Mouse (Mus musculus) bone marrow macrophage, adult 2 months (primary cell): ENCODE measurements around the gene Smco2. TPM values are rescaled to one million over a fixed set of nuclear protein-coding genes. Genes with fewer than 3 reads are reported as not detected.

Source experiments
- H3K27ac ChIP-seq: 2 replicates; pipeline ENCODE4 v1.5.1; 2012; ENCODE audit warnings: low read depth, low read length; ENCODE audit not compliant: insufficient read depth
- H3K4me1 ChIP-seq: 2 replicates; pipeline ENCODE4 v1.6.1; 2012; ENCODE audit warnings: low read length; ENCODE audit not compliant: control insufficient read depth, insufficient read depth
- H3K4me3 ChIP-seq: 2 replicates; pipeline ENCODE4 v1.5.1; 2012; ENCODE audit warnings: mild to moderate bottlenecking, low read length, moderate library complexity; ENCODE audit not compliant: insufficient read depth
- CTCF ChIP-seq: IDR thresholded peaks from 2 replicates; pipeline ENCODE4 v1.5.1; 2012; ENCODE audit warnings: low read depth, mild to moderate bottlenecking, low read length, moderate library complexity
- POLR2A ChIP-seq: IDR thresholded peaks from 2 replicates; pipeline ENCODE4 v1.6.1; 2012; ENCODE audit warnings: mild to moderate bottlenecking, low read depth, low read length, borderline replicate concordance
- polyA plus RNA-seq: library from polyadenylated mRNA; stranded (reverse); fragments of >200 nt; gene quantifications from 2 replicates; pipeline ENCODE4 v1.2.4, GENCODE M21; 2012; ENCODE audit not compliant: missing spikeins, insufficient read depth, insufficient read length

The Smco2 gene
- polyA plus RNA-seq, 1 experiment = not detected

DNA sequence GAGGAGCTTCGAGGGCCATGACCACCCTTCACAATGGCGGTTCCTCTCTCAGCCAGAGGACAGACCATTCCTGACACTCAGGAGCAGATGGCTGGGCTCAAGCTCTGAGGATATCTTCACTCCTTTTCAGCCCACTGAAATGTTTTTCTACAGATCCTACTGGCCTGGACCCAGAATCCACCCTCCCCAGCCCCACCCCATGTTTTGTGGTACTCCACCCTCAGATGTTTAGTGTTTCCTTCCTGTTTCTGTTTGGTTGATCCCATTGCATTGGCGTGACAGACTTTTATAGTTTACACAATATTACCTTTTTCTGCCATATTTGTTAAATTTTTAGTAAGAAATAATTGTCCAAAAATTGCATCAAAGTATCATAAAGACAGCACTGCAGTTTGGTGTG, 15.6 kb upstream of the Smco2 start:
- TF ChIP-seq CTCF (no peak), POLR2A (no peak)
- Histone ChIP-seq H3K4me1 (peaks cover 4% of the 10 kb centered on the region; the same call in 1 of the 2 replicates), H3K4me3 (no peak overlapping the region), H3K27ac (no peak overlapping the region)

GRCm38 (mm10) chr6:146835784-146836183, 14.1 kb upstream of the Smco2 start:
- Histone ChIP-seq H3K4me1 (peaks cover 4% of the 10 kb centered on the region; the same call in 1 of the 2 replicates), H3K4me3 (no peak overlapping the region), H3K27ac (no peak overlapping the region)
- TF ChIP-seq CTCF = no peak
- no peak for TF ChIP-seq POLR2A

- H3K4me3 ChIP-seq = no peak overlapping the region
- H3K4me1 ChIP-seq = peaks cover 4% of the 10 kb centered on the region; the same call in 1 of the 2 replicates
- TF ChIP-seq POLR2A (no peak), CTCF (no peak)
- H3K27ac ChIP-seq = no peak overlapping the region
These were observed 12.6 kb upstream of the Smco2 start for GRCm38 (mm10) chr6:146837316-146837715.

GRCm38 (mm10) chr6:146838366-146838765, 11.5 kb upstream of the Smco2 start:
- TF ChIP-seq POLR2A (no peak), CTCF (no peak)
- no peak overlapping the region for H3K27ac ChIP-seq
- no peak overlapping the region for H3K4me3 ChIP-seq
- H3K4me1 ChIP-seq = peaks cover 4% of the 10 kb centered on the region; the same call in 1 of the 2 replicates

DNA sequence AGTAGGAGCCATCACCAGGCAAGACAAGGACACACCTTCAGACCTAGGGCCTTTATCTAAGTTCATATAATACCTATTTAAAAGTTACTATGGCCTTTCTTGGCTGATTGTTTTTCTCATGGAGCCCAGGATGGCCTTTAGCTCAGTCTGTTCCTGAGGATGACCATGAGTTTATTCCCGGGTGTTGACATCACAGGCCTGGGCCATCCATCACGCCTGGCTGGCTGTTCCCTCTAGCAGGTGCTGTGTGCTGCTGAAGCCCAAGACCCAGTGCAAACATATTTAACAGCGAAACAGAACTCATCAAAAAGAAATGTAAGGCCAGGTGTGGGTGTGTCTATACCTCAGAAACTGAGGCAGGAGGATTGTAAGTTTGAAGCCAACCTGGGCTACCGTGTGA, 11.0 kb upstream of the Smco2 start:
- Histone ChIP-seq H3K4me3 (no peak overlapping the region), H3K4me1 (peaks cover 4% of the 10 kb centered on the region; the same call in 1 of the 2 replicates), H3K27ac (no peak overlapping the region)
- TF ChIP-seq CTCF (no peak), POLR2A (no peak)

DNA sequence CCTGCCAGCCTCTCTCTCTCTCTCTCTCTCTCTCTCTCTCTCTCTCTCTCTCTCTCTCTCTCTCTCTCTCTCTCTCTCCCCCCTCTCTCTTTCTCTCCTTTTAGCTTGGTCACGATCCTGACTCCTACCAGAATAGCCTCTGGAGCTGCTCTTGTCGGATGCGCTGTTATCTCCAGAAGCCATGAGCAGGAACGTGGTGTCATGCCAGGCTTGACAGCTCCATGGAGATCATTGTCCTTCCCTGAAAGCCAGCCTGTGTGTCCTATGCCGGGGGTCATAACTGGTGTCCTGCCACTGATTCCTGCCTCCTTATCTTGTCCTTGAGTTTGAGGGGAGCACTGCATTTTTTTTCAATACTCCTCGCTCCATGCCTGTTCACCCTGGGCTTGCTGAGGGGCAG, 5.0 kb upstream of the Smco2 start:
- Histone ChIP-seq H3K27ac (no peak overlapping the region), H3K4me3 (no peak overlapping the region), H3K4me1 (no peaks in the 10 kb centered on the region)
- no peak for TF ChIP-seq POLR2A
- no peak for TF ChIP-seq CTCF

- H3K4me3 ChIP-seq = no peak overlapping the region
- no peak overlapping the region for H3K27ac ChIP-seq
- no peak for TF ChIP-seq POLR2A
- no peak for TF ChIP-seq CTCF
- H3K4me1 ChIP-seq = no peaks in the 10 kb centered on the region
These were observed 4.6 kb upstream of the Smco2 start for GRCm38 (mm10) chr6:146845347-146845746.

DNA sequence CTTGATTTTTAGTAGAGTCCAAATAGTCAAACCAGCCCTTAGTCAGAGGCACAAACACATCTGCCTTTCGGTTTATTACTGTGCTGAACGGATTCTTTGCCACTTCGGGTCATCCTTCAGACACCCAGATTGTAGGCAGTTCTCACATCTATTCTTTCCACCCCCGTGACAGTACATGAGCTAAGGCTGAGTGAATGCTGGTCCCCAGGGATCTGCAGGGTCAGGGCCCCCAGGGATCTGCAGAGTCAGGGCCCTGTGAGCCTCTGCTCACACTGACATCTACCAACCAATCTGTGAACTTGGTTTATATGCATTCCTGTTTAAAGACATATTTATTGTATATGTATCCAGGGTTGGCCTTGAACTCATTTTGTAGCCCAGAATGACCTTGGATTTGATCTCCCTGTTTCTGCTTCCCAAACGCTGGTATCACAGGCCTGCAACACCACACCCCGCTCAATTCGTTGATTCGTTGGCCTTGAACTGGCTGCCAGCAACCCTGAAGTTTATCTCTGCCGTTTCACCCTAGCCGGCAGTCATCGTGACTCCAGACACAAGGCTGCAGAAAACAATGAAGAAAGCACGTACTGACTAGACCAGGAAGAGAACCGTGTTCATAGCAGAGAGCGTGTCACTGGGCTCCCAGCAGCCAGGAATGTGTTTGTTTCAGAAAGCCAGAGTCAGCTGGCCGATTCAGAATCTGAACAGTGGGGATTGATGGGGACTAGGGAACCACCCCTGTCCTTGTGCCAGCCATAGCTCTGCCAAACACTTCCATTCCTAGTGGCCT, 3.7 kb upstream of the Smco2 start:
- Histone ChIP-seq H3K27ac (no peak overlapping the region), H3K4me3 (no peak overlapping the region), H3K4me1 (no peaks in the 10 kb centered on the region)
- TF ChIP-seq CTCF = no peak
- TF ChIP-seq POLR2A = no peak

DNA sequence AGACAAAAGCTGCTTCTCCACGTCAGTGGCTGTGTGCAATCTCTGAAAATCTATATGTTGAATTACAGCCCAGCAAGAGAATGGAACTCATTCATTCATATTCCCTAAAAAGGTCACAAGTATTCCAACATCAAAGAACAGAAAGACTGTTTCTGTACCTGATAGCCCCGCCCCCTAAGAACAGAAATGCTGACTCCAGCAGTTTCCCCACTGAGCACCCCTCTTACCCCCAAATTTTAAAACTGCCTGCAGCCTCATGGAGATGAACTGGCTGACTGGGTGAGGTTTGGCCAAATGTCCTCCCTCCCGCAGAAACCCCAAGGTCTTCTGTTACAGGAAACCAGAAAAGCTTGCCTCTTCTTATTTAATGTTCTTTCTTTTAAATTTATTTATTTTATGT, 2.5 kb upstream of the Smco2 start:
- TF ChIP-seq POLR2A = no peak
- Histone ChIP-seq H3K4me3 (no peak overlapping the region), H3K4me1 (no peaks in the 10 kb centered on the region), H3K27ac (no peak overlapping the region)

- TF ChIP-seq CTCF (no peak), POLR2A (no peak)
- no peak overlapping the region for H3K4me3 ChIP-seq
- no peaks in the 10 kb centered on the region for H3K4me1 ChIP-seq
- H3K27ac ChIP-seq = no peak overlapping the region
These were observed 1.6 kb upstream of the Smco2 start for GRCm38 (mm10) chr6:146848281-146848680.
